Mouse (Mus musculus) lung, embryonic 16.5 days (tissue): ENCODE results near the gene Snhg11. TPM values are rescaled to one million over a fixed set of nuclear protein-coding genes. Genes with fewer than 3 reads are reported as not detected.

ENCODE experiments used
- ATAC-seq: fragments of 200-750 bp; cut with Nextera tagmentation; 2 replicates; pipeline ENCODE4 v1.8.0; 2017; ENCODE audit warnings: low read depth, mild to moderate bottlenecking, moderate library complexity
- H3K27ac ChIP-seq: fragments of 300-500 bp; sonication (generic); 2 replicates; pipeline ENCODE4 v1.5.1; 2014; ENCODE audit warnings: mild to moderate bottlenecking, control low read depth, low read length
- H3K27me3 ChIP-seq: fragments of 300-500 bp; sonication (generic); 2 replicates; pipeline ENCODE4 v1.6.1; 2014; ENCODE audit warnings: low read depth, low read length, mixed read lengths; ENCODE audit not compliant: control insufficient read depth, insufficient read depth
- H3K36me3 ChIP-seq: fragments of 300-500 bp; sonication (generic); 2 replicates; pipeline ENCODE4 v1.6.1; 2014; ENCODE audit warnings: low read length; ENCODE audit not compliant: control insufficient read depth, insufficient read depth
- H3K4me1 ChIP-seq: fragments of 300-500 bp; sonication (generic); replicated peaks from 2 replicates; pipeline ENCODE4 v1.6.1; 2014; ENCODE audit warnings: low read length, mixed read lengths; ENCODE audit not compliant: control insufficient read depth, insufficient read depth
- H3K4me2 ChIP-seq: fragments of 300-500 bp; sonication (generic); 2 replicates; pipeline ENCODE4 v1.6.1; 2014; ENCODE audit warnings: low read depth, low read length, control low read depth
- H3K4me3 ChIP-seq: fragments of 300-500 bp; sonication (generic); 2 replicates; pipeline ENCODE4 v1.5.1; 2014; ENCODE audit warnings: mild to moderate bottlenecking, low read length, control low read depth
- H3K9ac ChIP-seq: fragments of 300-500 bp; sonication (generic); 2 replicates; pipeline ENCODE4 v1.6.1; 2014; ENCODE audit warnings: low read length, control low read depth
- H3K9me3 ChIP-seq: fragments of 300-500 bp; sonication (generic); 2 replicates; pipeline ENCODE4 v1.6.1; 2016; ENCODE audit warnings: low read length; ENCODE audit not compliant: control insufficient read depth
- WGBS: fragments of 180-500 bp; shearing (Covaris S2); extraction: QIAGEN DNeasy Blood & Tissue Kit; methylation state at CpG from one replicate; pipeline ENCODE4 v1.1.7; 2014; 5-methylcytosine and 5-hydroxymethylcytosine counted together
- polyA plus RNA-seq: library from polyadenylated mRNA; unstranded; fragments of >200 nt; fragmentation: Nextera tagmentation; extraction: Ambion mirVana; gene quantifications from 2 replicates; pipeline ENCODE4 v1.2.1, GENCODE M21; 2015

Gene Snhg11
- polyA plus RNA-seq, 1 experiment from 2014 or later: 1.9 TPM

- no peaks in the 10 kb centered on the region for H3K36me3 ChIP-seq
- H3K4me3 ChIP-seq: peak overlapping the region; percentile 95
- 2% methylated on average over 53 of the region's 67 CpGs for WGBS
- peak overlapping the region; percentile 93 for H3K9ac ChIP-seq
- peaks cover 16% of the 10 kb centered on the region for H3K4me1 ChIP-seq
- H3K9me3 ChIP-seq: no peaks in the 10 kb centered on the region
- H3K4me2 ChIP-seq: peak overlapping the region; percentile 84
- H3K27ac ChIP-seq: peak overlapping the region; percentile 83
- peak; percentile 63 for ATAC-seq
- no peaks in the 10 kb centered on the region for H3K27me3 ChIP-seq
Measured at GRCm38 (mm10) chr2:158410022-158411014, 34.9 kb downstream of the Snhg11 start.

- no peaks in the 10 kb centered on the region for H3K9me3 ChIP-seq
- H3K4me3 ChIP-seq: no peak overlapping the region
- no peak overlapping the region for H3K4me2 ChIP-seq
- ATAC-seq: no peak
- peaks cover 16% of the 10 kb centered on the region for H3K4me1 ChIP-seq
- no peaks in the 10 kb centered on the region for H3K27me3 ChIP-seq
- H3K9ac ChIP-seq: no peak overlapping the region
- WGBS: 60% methylated on average over 2 of the region's 2 CpGs
- H3K27ac ChIP-seq: no peak overlapping the region
- H3K36me3 ChIP-seq: no peaks in the 10 kb centered on the region
Measured at GRCm38 (mm10) chr2:158413240-158413639, 37.8 kb downstream of the Snhg11 start.

- 80% methylated on average over 1 of the region's 1 CpGs for WGBS
- no peaks in the 10 kb centered on the region for H3K27me3 ChIP-seq
- no peak for ATAC-seq
Measured at GRCm38 (mm10) chr2:158415826-158416225, 40.4 kb downstream of the Snhg11 start.

GRCm38 (mm10) chr2:158418663-158419062 lies 43.2 kb downstream of the Snhg11 start:
- ATAC-seq: no peak
- H3K4me3 ChIP-seq: no peak overlapping the region
- no peaks in the 10 kb centered on the region for H3K27me3 ChIP-seq
- WGBS: 79% methylated on average over 1 of the region's 1 CpGs
- no peak overlapping the region for H3K9ac ChIP-seq
- no peaks in the 10 kb centered on the region for H3K9me3 ChIP-seq
- H3K27ac ChIP-seq: no peak overlapping the region
- 0 out of 2 replicates have a peak, but pooled peaks cover under 1% of the 10 kb centered on the region for H3K36me3 ChIP-seq
- peaks cover 4% of the 10 kb centered on the region; the same call in 1 of the 2 replicates for H3K4me1 ChIP-seq
- no peak overlapping the region for H3K4me2 ChIP-seq

More at GRCm38 (mm10) chr2:158415826-158416225, 40.4 kb downstream of the Snhg11 start:
- H3K9me3 ChIP-seq: no peaks in the 10 kb centered on the region
- H3K4me2 ChIP-seq: no peak overlapping the region
- H3K36me3 ChIP-seq: no peaks in the 10 kb centered on the region
- H3K4me3 ChIP-seq: no peak overlapping the region
- H3K27ac ChIP-seq: no peak overlapping the region
- peaks cover 12% of the 10 kb centered on the region for H3K4me1 ChIP-seq
- H3K9ac ChIP-seq: no peak overlapping the region

Other genes starting within 250 kb of the Snhg11 start
- 75.8 and 81.6 TPM in 2 replicates for gene Tgm2, start 229.2 kb upstream of the Snhg11 start, polyA plus RNA-seq
- 3.9 and 4.0 TPM in 2 replicates for gene D630003M21Rik, start 146.4 kb upstream of the Snhg11 start, polyA plus RNA-seq
- gene Bpi, start 117.5 kb upstream of the Snhg11 start, polyA plus RNA-seq: not detected in 2 replicates
- gene Lbp, start 69.1 kb upstream of the Snhg11 start, polyA plus RNA-seq: 15.0 and 19.1 TPM in 2 replicates
- 13.6 and 15.2 TPM in 2 replicates for gene Ralgapb, start 34.2 kb downstream of the Snhg11 start, polyA plus RNA-seq
- gene Adig, start 127.0 kb downstream of the Snhg11 start, polyA plus RNA-seq: not detected in 2 replicates
- gene Arhgap40, start 137.2 kb downstream of the Snhg11 start, polyA plus RNA-seq: not detected in 2 replicates
- not detected in 2 replicates for gene Slc32a1, start 235.1 kb downstream of the Snhg11 start, polyA plus RNA-seq
- gene Actr5, start 249.2 kb downstream of the Snhg11 start, polyA plus RNA-seq: 4.9 and 7.2 TPM in 2 replicates